Mouse (Mus musculus): ENCODE results near the gene 2310022B05Rik.

DNA sequence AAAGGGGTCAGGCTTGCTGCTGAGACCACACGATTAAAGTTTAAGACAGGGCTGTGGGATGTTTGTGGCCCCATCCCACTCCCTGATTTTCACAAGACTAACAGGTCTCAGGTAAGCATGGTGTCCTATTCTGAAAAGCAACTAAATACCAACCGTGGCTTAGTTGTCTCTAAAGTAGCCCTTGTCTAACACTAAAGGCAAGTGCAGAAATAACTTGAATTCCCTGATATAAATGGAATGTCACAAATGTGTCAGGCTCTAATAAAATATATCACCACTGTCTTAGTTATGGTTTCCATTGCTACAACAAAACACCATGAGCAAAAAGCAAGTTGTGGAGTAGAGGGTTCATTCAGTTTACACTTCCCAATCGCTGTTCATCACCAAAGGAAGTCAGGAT, 1.2 kb upstream of the 2310022B05Rik start:
- TF ChIP-seq CTCF (IDR thresholded peaks at IDR 0.05; ENCODE audit: low read depth, low read length) (no peak), EP300 (IDR thresholded peaks at IDR 0.05; ENCODE audit: insufficient read depth, low read depth, low read length) (no peak), POLR2A (IDR thresholded peaks at IDR 0.05; ENCODE audit: insufficient read depth, low read length) (no peak)

Data from ES-Bruce4 (cell line).